Mouse (Mus musculus) liver, adult 2 months (tissue): Measurements from ENCODE around the gene Gm11554.

Source experiments
- CTCF ChIP-seq: fragments of 200-500 bp; IDR thresholded peaks from 2 replicates; pipeline ENCODE4 v1.5.1; 2011; ENCODE audit warnings: low read depth, low read length, control low read depth
- POLR2A ChIP-seq: fragments of 200-500 bp; IDR thresholded peaks from 2 replicates; pipeline ENCODE4 v1.6.1; 2011; ENCODE audit warnings: low read length, control low read depth; ENCODE audit not compliant: insufficient read depth; ENCODE audit errors: extremely low read depth

GRCm38 (mm10) chr11:99842185-99842584 lies 37.9 kb upstream of the Gm11554 start:
- TF ChIP-seq POLR2A (no peak), CTCF (no peak)
